Mouse (Mus musculus) limb, embryonic 12.5 days (tissue): ENCODE data around the gene Atl1. TPM values are rescaled to one million over a fixed set of nuclear protein-coding genes. Genes with fewer than 3 reads are reported as not detected.

ENCODE experiments used
- ATAC-seq: fragments of 200-750 bp; cut with Nextera tagmentation; 2 replicates; pipeline ENCODE4 v1.8.0; 2017; ENCODE audit warnings: low read depth, moderate TSS enrichment; ENCODE audit not compliant: insufficient number of reproducible peaks, insufficient read depth, low FRiP score, low TSS enrichment
- H3K27ac ChIP-seq: fragments of 300-500 bp; sonication (generic); 2 replicates; pipeline ENCODE4 v1.5.1; 2016; ENCODE audit warnings: mild to moderate bottlenecking, moderate library complexity
- H3K27me3 ChIP-seq: fragments of 300-500 bp; sonication (generic); 2 replicates; pipeline ENCODE4 v1.6.1; 2016; ENCODE audit warnings: mild to moderate bottlenecking, moderate library complexity
- H3K36me3 ChIP-seq: fragments of 300-500 bp; sonication (generic); 2 replicates; pipeline ENCODE4 v1.6.1; 2016; ENCODE audit warnings: mild to moderate bottlenecking, moderate library complexity
- H3K4me1 ChIP-seq: fragments of 300-500 bp; sonication (generic); replicated peaks from 2 replicates; pipeline ENCODE4 v1.6.1; 2016
- H3K4me2 ChIP-seq: fragments of 300-500 bp; sonication (generic); 2 replicates; pipeline ENCODE4 v1.6.1; 2016; ENCODE audit warnings: mild to moderate bottlenecking, moderate library complexity
- H3K4me3 ChIP-seq: fragments of 300-500 bp; sonication (generic); replicated peaks from 2 replicates; pipeline ENCODE4 v1.5.1; 2016; ENCODE audit warnings: mild to moderate bottlenecking
- H3K9ac ChIP-seq: fragments of 300-500 bp; sonication (generic); replicated peaks from 2 replicates; pipeline ENCODE4 v1.6.1; 2016; ENCODE audit warnings: mild to moderate bottlenecking, moderate library complexity
- H3K9me3 ChIP-seq: fragments of 300-500 bp; sonication (generic); 2 replicates; pipeline ENCODE4 v1.6.1; 2016; ENCODE audit warnings: mild to moderate bottlenecking, moderate library complexity
- WGBS: fragments of 180-500 bp; shearing (Covaris S2); methylation state at CpG from one replicate; pipeline ENCODE4 v1.1.7; 2016; 5-methylcytosine and 5-hydroxymethylcytosine counted together
- polyA plus RNA-seq: library from polyadenylated mRNA; unstranded; fragments of >200 nt; fragmentation: Nextera tagmentation; extraction: Ambion mirVana; gene quantifications from 2 replicates; pipeline ENCODE4 v1.2.1, GENCODE M21; 2016

The Atl1 gene
- polyA plus RNA-seq, 1 experiment from 2014 or later: 5.4 TPM

GRCm38 (mm10) chr12:69982874-69983273 is 90.5 kb downstream of the Atl1 start:
- no peak for ATAC-seq
- Histone ChIP-seq H3K27me3 (no peaks in the 10 kb centered on the region), H3K4me3 (no peak overlapping the region), H3K27ac (no peak overlapping the region), H3K9ac (no peak overlapping the region), H3K4me2 (no peak overlapping the region), H3K36me3 (peaks cover 52% of the 10 kb centered on the region), H3K9me3 (no peaks in the 10 kb centered on the region), H3K4me1 (peaks cover 8% of the 10 kb centered on the region)
- 73% methylated on average over 5 of the region's 5 CpGs for WGBS

- WGBS: 47% methylated on average over 4 of the region's 4 CpGs
- Histone ChIP-seq H3K9me3 (no peaks in the 10 kb centered on the region), H3K9ac (peak overlapping the region; percentile 95), H3K27me3 (no peaks in the 10 kb centered on the region), H3K4me3 (peak overlapping the region; percentile 86), H3K4me1 (peaks cover 8% of the 10 kb centered on the region), H3K27ac (no peak overlapping the region), H3K4me2 (peak overlapping the region; percentile 66), H3K36me3 (peaks cover 38% of the 10 kb centered on the region)
- no peak for ATAC-seq
Observed at GRCm38 (mm10) chr12:69985546-69985945, 93.1 kb downstream of the Atl1 start.

GRCm38 (mm10) chr12:69986241-69986762 is 93.9 kb downstream of the Atl1 start:
- ATAC-seq: peak; percentile 61
- WGBS: under 1% methylated on average over 34 of the region's 36 CpGs
- peak overlapping the region; percentile 95 for H3K9ac ChIP-seq
- H3K4me2 ChIP-seq: peak overlapping the region; percentile 66
- peaks cover 8% of the 10 kb centered on the region for H3K4me1 ChIP-seq
- H3K27me3 ChIP-seq: no peaks in the 10 kb centered on the region
- peak overlapping the region; percentile 86 for H3K4me3 ChIP-seq
- no peaks in the 10 kb centered on the region for H3K9me3 ChIP-seq
- H3K27ac ChIP-seq: peak overlapping the region; percentile 92
- peaks cover 32% of the 10 kb centered on the region for H3K36me3 ChIP-seq

- Histone ChIP-seq H3K9ac (peak within 1 kb of the TSS; percentile 95), H3K4me1 (peaks cover 8% of the 10 kb centered on the region), H3K36me3 (peaks cover 25% of the 10 kb centered on the region)
Observed at GRCm38 (mm10) chr12:69986786-69987497, 94.5 kb downstream of the Atl1 start, which contains the start of gene Sav1. Gene Sav1, minus strand, starts transcription at chr12:69987002.

GRCm38 (mm10) chr12:69995382-69995781 is 103.0 kb downstream of the Atl1 start:
- no peaks in the 10 kb centered on the region for H3K27me3 ChIP-seq
- no peak for ATAC-seq
- H3K9me3 ChIP-seq: no peaks in the 10 kb centered on the region
- WGBS: 55% methylated on average over 3 of the region's 3 CpGs
- no peaks in the 10 kb centered on the region; the same call in 1 of the 2 replicates for H3K4me1 ChIP-seq
- H3K4me3 ChIP-seq: no peak overlapping the region
- H3K4me2 ChIP-seq: no peak overlapping the region
- no peak overlapping the region for H3K27ac ChIP-seq
- no peaks in the 10 kb centered on the region for H3K36me3 ChIP-seq
- no peak overlapping the region for H3K9ac ChIP-seq

More at GRCm38 (mm10) chr12:69986786-69987497, 94.5 kb downstream of the Atl1 start, which contains the start of gene Sav1:
- Histone ChIP-seq H3K4me3 (peak within 1 kb of the TSS; percentile 86), H3K27ac (peak within 1 kb of the TSS; percentile 92), H3K27me3 (no peaks in the 10 kb centered on the region), H3K9me3 (no peaks in the 10 kb centered on the region), H3K4me2 (peak within 1 kb of the TSS; percentile 66)
- peak; percentile 85 for ATAC-seq
- WGBS: under 1% methylated on average over 95 of the region's 102 CpGs

GRCm38 (mm10) chr12:69998186-69998983 is 106.0 kb downstream of the Atl1 start:
- Histone ChIP-seq H3K4me3 (no peak overlapping the region), H3K27me3 (no peaks in the 10 kb centered on the region), H3K4me2 (no peak overlapping the region), H3K27ac (no peak overlapping the region), H3K4me1 (no peaks in the 10 kb centered on the region; the same call in 1 of the 2 replicates), H3K36me3 (no peaks in the 10 kb centered on the region), H3K9me3 (no peaks in the 10 kb centered on the region), H3K9ac (no peak overlapping the region)
- 83% methylated on average over 13 of the region's 13 CpGs for WGBS
- ATAC-seq: no peak

- WGBS: 79% methylated on average over 4 of the region's 4 CpGs
Observed at GRCm38 (mm10) chr12:70005103-70005502, 112.7 kb downstream of the Atl1 start.

GRCm38 (mm10) chr12:70010356-70010755 is 117.9 kb downstream of the Atl1 start:
- WGBS: 94% methylated on average over 4 of the region's 4 CpGs
- Histone ChIP-seq H3K27ac (no peak overlapping the region), H3K27me3 (no peaks in the 10 kb centered on the region)

More at GRCm38 (mm10) chr12:70005103-70005502, 112.7 kb downstream of the Atl1 start:
- Histone ChIP-seq H3K36me3 (no peaks in the 10 kb centered on the region), H3K9ac (no peak overlapping the region), H3K4me2 (no peak overlapping the region), H3K4me3 (no peak overlapping the region), H3K27ac (no peak overlapping the region), H3K4me1 (no peaks in the 10 kb centered on the region), H3K9me3 (no peaks in the 10 kb centered on the region), H3K27me3 (no peaks in the 10 kb centered on the region)
- ATAC-seq: no peak

GRCm38 (mm10) chr12:70011681-70012080 is 119.3 kb downstream of the Atl1 start:
- Histone ChIP-seq H3K9ac (no peak overlapping the region), H3K27me3 (no peaks in the 10 kb centered on the region), H3K9me3 (0 out of 2 replicates have a peak, but pooled peaks cover 6% of the 10 kb centered on the region), H3K36me3 (peaks cover 17% of the 10 kb centered on the region), H3K4me1 (no peaks in the 10 kb centered on the region), H3K4me2 (no peak overlapping the region), H3K27ac (no peak overlapping the region), H3K4me3 (no peak overlapping the region)
- no peak for ATAC-seq
- 79% methylated on average over 5 of the region's 5 CpGs for WGBS

More at GRCm38 (mm10) chr12:70010356-70010755, 117.9 kb downstream of the Atl1 start:
- 0 out of 2 replicates have a peak, but pooled peaks cover 6% of the 10 kb centered on the region for H3K9me3 ChIP-seq
- no peaks in the 10 kb centered on the region for H3K4me1 ChIP-seq
- H3K36me3 ChIP-seq: peaks cover 17% of the 10 kb centered on the region
- no peak overlapping the region for H3K9ac ChIP-seq
- ATAC-seq: no peak
- no peak overlapping the region for H3K4me3 ChIP-seq
- no peak overlapping the region for H3K4me2 ChIP-seq

- Histone ChIP-seq H3K9me3 (0 out of 2 replicates have a peak, but pooled peaks cover 2% of the 10 kb centered on the region), H3K4me3 (no peak overlapping the region), H3K9ac (no peak overlapping the region), H3K4me1 (no peaks in the 10 kb centered on the region), H3K36me3 (peaks cover 38% of the 10 kb centered on the region), H3K27me3 (no peaks in the 10 kb centered on the region), H3K4me2 (no peak overlapping the region), H3K27ac (no peak overlapping the region)
- no peak for ATAC-seq
- WGBS: 78% methylated on average over 4 of the region's 4 CpGs
Observed at GRCm38 (mm10) chr12:70015936-70016335, 123.5 kb downstream of the Atl1 start.
